Mouse (Mus musculus) embryonic fibroblast, embryonic 13.5 days (primary cell): ENCODE measurements around the gene Sept8. TPM values are rescaled to one million over a fixed set of nuclear protein-coding genes. Genes with fewer than 3 reads are reported as not detected.

ENCODE experiments used
- H3K27ac ChIP-seq: 2 replicates; pipeline ENCODE4 v1.5.1; 2012; ENCODE audit warnings: low read length, control low read depth, inconsistent platforms; ENCODE audit not compliant: insufficient read depth
- H3K4me1 ChIP-seq: 2 replicates; pipeline ENCODE4 v1.6.1; 2011; ENCODE audit warnings: low read length; ENCODE audit not compliant: control insufficient read depth, insufficient read depth
- H3K4me3 ChIP-seq: 2 replicates; pipeline ENCODE4 v1.5.1; 2011; ENCODE audit warnings: mild to moderate bottlenecking, control low read depth, low read length; ENCODE audit not compliant: insufficient read depth
- CTCF ChIP-seq: IDR thresholded peaks from 2 replicates; pipeline ENCODE4 v1.5.1; 2011; ENCODE audit warnings: mild to moderate bottlenecking, control low read depth, low read length, moderate library complexity, borderline replicate concordance; ENCODE audit not compliant: insufficient read depth
- POLR2A ChIP-seq: IDR thresholded peaks from 2 replicates; pipeline ENCODE4 v1.6.1; 2011; ENCODE audit warnings: low read depth, mild to moderate bottlenecking, control low read depth, low read length, moderate library complexity
- polyA plus RNA-seq: library from polyadenylated mRNA; stranded (reverse); fragments of >200 nt; gene quantifications from 2 replicates; pipeline ENCODE4 v1.2.4, GENCODE M21; 2011; ENCODE audit warnings: low read depth; ENCODE audit not compliant: missing spikeins, insufficient read length

Gene Sept8
- polyA plus RNA-seq, 1 experiment: 88.6 TPM

DNA sequence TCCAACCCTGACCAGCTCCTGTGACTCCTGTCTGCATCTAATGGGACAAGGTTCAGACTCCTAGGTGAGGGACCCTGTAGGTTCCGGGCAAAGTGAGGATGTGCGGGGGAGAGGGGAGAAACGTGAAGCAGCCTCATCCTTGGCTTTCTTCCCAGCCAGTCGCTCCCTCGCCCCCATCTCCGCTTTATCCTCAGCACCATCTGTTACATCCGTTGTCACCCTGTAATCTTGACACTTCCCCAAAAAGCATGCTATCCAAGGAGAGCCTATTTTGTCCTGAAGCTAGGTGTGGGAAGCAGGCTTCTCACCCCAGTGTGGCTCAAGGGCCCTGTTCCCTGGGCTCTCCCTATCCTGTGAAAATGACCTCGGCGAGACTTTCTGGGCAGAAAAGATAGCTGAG lies 3.9 kb downstream of the Sept8 start:
- Histone ChIP-seq H3K4me1 (no peaks in the 10 kb centered on the region; the same call in 1 of the 2 replicates), H3K4me3 (no peak overlapping the region), H3K27ac (no peak overlapping the region)
- TF ChIP-seq POLR2A: no peak
- TF ChIP-seq CTCF: no peak

DNA sequence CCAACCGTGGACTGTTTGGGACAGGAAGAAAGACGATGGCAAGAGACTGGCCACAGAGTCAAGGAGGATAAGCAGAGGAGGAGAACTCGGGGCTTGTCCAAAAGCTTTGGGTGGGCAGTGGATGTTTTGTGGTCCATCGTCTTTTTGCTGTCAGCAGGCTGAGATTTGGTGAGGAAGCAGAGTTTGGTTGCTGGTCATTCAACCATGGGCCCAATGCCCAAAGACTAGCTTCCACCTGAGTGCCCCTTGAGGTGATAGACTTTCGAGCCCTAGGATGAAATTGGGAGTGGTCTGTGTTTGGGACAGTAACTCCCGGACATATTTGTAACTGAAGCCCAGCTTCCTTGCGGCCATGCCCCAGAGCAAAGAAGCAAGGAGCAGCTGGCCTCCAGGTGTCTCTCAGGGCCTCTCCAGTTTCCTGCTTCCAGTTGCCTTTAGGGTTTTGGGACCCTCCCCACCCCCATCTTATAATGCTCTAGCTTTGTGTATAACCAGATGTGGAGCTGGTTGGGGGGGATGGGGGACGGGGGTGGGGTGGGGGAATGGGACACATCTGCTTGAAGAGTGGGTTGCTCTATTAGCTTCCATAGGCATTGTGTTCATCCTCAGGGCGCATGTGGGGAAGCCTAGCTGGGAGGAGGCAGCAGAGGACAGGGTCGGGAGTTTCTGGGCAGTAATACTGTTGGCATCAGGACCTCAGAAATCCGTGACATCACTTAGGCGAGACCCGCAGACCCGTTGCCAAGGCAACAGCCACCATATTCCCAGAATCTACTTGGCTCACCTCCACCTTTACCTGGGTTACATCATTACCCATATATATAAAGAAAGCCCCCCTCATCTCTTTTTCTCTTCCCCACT lies 4.7 kb downstream of the Sept8 start:
- TF ChIP-seq CTCF: no peak
- no peak for TF ChIP-seq POLR2A
- H3K27ac ChIP-seq: no peak overlapping the region
- peaks cover 4% of the 10 kb centered on the region for H3K4me1 ChIP-seq
- H3K4me3 ChIP-seq: no peak overlapping the region

GRCm38 (mm10) chr11:53524905-53525304 lies 5.8 kb downstream of the Sept8 start:
- Histone ChIP-seq H3K4me1 (peaks cover 5% of the 10 kb centered on the region), H3K4me3 (no peak overlapping the region), H3K27ac (no peak overlapping the region)
- TF ChIP-seq CTCF (peak; percentile 35; the same call in 1 of the 2 replicates), POLR2A (no peak)

DNA sequence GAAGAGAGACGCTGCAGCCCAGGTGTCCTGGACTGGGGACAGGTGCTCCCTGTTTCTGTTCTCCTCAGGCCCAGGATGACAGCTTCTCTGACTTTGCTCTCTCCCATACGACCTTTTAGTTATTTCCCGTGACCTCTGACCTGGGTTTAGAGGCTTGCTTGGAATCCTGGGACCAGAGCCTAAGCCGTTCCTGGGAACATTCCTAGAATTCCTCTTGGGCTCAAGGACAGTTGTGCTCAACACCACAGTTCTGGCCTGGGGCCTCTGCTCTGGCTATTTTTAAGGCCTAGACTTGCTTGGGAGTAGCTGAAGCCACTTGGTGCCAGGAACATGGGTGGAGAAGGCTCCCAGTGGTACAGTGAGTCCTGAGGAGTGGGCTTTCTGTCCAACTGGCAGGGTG lies 6.4 kb downstream of the Sept8 start:
- Histone ChIP-seq H3K4me3 (no peak overlapping the region), H3K27ac (no peak overlapping the region), H3K4me1 (peaks cover 5% of the 10 kb centered on the region)
- TF ChIP-seq POLR2A (no peak), CTCF (no peak)

DNA sequence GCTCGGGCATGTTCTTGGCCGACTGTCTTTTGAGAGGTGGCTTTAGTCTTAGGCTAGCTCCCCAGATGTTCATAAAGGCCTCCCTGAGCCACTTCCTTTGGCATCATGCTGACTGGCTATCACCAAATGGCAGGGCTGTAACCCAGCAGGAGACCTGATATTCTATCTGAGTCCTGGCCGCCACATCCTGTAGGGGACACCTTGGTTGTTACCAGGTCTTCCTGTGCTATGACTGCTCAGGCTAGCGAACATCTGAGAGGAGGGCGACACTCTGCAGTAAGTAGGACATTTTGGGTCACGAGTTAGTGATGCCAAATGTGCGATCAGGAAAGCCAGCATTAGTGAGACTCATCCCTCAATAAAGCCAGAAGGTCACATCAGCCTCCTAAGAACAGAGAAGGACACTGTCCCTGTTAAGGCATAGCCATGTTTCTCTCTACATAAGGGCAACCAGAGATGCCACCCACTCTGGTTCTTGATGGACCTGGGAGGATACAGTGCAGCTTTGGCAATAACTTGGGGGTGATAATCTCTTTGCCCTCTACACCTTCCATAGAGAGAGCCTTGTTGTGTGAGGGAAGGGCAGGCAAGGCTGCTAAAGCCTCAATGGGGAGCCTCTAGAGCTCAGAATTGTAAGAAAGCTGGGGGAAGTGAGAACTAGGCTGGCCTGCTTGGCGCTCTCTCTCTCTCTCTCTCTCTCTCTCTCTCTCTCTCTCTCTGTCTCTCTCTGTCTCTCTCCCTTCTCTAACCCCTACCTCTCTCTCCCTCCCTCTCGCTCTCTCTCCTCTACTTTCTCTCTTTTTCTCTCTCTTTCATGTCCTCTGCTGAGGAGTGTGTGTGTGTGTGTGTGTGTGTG lies 9.6 kb downstream of the Sept8 start:
- TF ChIP-seq CTCF (no peak), POLR2A (no peak)
- H3K4me3 ChIP-seq: no peak overlapping the region
- H3K4me1 ChIP-seq: peaks cover 5% of the 10 kb centered on the region
- peak overlapping the region; percentile 50 for H3K27ac ChIP-seq

DNA sequence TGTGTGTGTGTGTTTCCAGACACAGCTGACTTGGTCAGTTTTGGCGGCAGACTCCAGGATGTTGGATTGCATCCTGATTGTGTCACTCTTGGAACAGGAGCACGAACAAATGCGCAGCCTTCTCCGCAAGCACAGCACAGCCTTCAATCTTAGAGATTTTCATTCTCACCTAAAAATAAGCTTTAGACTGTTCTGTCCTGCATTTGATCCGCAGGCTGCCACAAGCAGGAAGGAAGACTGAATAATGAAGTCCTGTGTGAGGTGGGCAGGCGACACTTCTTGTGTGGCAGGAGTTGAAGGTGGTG lies 10.1 kb downstream of the Sept8 start:
- TF ChIP-seq POLR2A (no peak), CTCF (no peak)
- no peak overlapping the region for H3K4me3 ChIP-seq
- 0 out of 2 replicates have a peak overlapping the region, but pooled peaks have one; percentile 1 for H3K27ac ChIP-seq
- peaks cover 5% of the 10 kb centered on the region for H3K4me1 ChIP-seq

DNA sequence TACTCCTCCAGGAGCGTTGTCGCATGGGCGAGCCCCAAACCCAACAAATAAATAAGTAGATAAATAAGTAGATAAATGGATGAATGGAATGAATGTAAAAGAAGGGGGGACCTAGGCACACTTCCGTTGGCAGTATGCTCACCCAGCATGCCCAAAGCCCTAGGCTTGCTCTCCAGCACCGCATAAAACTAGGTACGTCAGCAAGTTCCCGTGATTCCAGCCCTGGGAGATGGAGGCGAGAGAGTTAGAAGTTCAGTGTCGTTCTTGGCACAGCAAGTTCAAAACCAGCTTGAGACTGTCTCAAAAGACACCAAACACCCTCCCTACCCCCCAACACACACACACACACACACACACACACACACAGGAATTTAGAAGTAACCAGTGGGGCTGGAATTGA lies 10.9 kb downstream of the Sept8 start:
- Histone ChIP-seq H3K27ac (no peak overlapping the region), H3K4me1 (peaks cover 5% of the 10 kb centered on the region), H3K4me3 (no peak overlapping the region)
- TF ChIP-seq POLR2A (no peak), CTCF (no peak)

- H3K4me3 ChIP-seq: no peak overlapping the region
- TF ChIP-seq CTCF (no peak), POLR2A (no peak)
- peaks cover 5% of the 10 kb centered on the region for H3K4me1 ChIP-seq
- H3K27ac ChIP-seq: no peak overlapping the region
Measured at GRCm38 (mm10) chr11:53531578-53532230, 12.6 kb downstream of the Sept8 start.

DNA sequence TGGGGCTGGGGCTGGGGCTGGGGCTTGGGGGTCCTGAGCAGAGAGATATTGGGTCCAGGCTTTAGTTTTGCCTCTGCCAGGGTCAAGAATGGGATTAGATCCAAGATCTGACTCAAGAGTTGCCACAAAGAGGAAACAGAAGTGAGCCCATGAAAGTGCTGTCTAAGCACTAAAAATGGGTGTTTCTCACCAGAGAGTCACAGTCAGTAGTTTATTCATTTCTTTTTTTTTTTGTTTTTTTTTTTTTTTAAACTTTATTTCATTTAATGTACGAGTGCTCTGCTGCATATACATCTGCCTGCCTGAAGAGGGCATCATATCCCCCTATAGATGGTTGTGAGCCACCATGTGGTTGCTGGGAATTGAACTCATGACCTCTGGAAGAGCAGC lies 13.2 kb downstream of the Sept8 start:
- H3K27ac ChIP-seq: no peak overlapping the region
- no peak overlapping the region for H3K4me3 ChIP-seq
- H3K4me1 ChIP-seq: peaks cover 5% of the 10 kb centered on the region
- TF ChIP-seq CTCF (no peak), POLR2A (no peak)

GRCm38 (mm10) chr11:53539002-53539491 lies 20.0 kb downstream of the Sept8 start:
- 0 out of 2 replicates have a peak, but pooled peaks cover 3% of the 10 kb centered on the region for H3K4me1 ChIP-seq
- no peak for TF ChIP-seq POLR2A
- TF ChIP-seq CTCF: no peak
- no peak overlapping the region for H3K4me3 ChIP-seq
- H3K27ac ChIP-seq: no peak overlapping the region
